Mouse (Mus musculus): ENCODE measurements at regions not wholly inside any gene's neighbourhood (a gene's known extent, or its start where the extent isn't known, plus 50 kb on each side); places are given as distances from the start of the nearest gene placed in this dataset.

DNA sequence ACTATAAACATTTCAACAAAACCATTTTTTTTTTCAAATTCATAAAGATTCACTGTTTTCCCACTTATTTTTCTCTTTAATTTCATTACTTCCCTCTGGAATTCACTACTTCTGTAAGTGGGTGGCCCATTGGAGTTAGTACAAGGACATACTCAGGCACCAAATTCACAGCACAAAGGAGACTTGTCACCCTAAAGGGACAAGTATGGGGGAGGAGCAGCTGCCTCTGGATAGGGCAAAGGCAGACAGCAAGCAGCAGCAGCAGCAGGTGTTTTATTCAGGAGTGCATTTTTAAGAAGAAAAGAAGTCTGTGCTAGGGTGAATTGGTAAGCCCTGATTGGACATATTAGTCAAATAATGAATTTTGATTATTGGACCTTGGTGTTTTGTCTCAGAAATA is 314.1 kb upstream of the Cxxc4 start:
- Histone ChIP-seq H3K36me3 (ENCODE audit: control insufficient read depth, insufficient read depth, low read length) (no peaks in the 10 kb centered on the region), H3K4me1 (ENCODE audit: control insufficient read depth, insufficient read depth, low read length) (no peaks in the 10 kb centered on the region)
- no peak for TF ChIP-seq CTCF (conservative IDR thresholded peaks at IDR 0.05; ENCODE audit: insufficient read depth, insufficient read length, low read depth, low read length)
- TF ChIP-seq POLR2A (IDR thresholded peaks at IDR 0.05; ENCODE audit: low read depth, low read length), result no peak

DNA sequence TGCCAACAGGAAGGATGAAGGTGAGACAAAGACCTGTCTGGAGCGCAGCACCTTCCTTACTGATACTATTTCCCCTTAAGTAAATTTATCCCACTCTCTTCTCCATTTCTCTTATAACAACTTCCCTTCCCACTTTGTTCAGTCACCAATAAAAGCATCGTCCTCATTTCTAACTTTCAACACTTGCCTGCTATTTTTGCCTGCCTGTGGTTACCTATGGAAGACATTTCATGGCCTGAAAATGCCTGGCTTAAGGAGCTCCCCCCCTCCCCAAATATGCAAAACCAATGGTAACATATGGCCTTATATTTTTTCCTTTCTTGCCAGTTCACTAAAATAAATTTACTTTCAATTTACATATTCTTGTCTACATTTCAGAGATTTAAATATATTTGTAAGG is 271.0 kb upstream of the Cxxc4 start:
- TF ChIP-seq POLR2A (IDR thresholded peaks at IDR 0.05; ENCODE audit: low read depth, low read length) (no peak), CTCF (conservative IDR thresholded peaks at IDR 0.05; ENCODE audit: insufficient read depth, insufficient read length, low read depth, low read length) (no peak)
- no peak overlapping the region for H3K4me3 ChIP-seq (ENCODE audit: insufficient read depth, low read depth, low read length)
- DNase-seq, result no peak
- no peak overlapping the region for H3K27ac ChIP-seq (ENCODE audit: insufficient read depth, low read depth, low read length)
- no peaks in the 10 kb centered on the region for H3K36me3 ChIP-seq (ENCODE audit: control insufficient read depth, insufficient read depth, low read length)
- no peaks in the 10 kb centered on the region for H3K27me3 ChIP-seq (replicated peaks; ENCODE audit: control insufficient read depth, insufficient read depth, low read length)
- 77% methylated on average over 2 of the region's 2 CpGs for WGBS
- H3K4me1 ChIP-seq (ENCODE audit: control insufficient read depth, insufficient read depth, low read length), result no peaks in the 10 kb centered on the region

More for the DNA sequence above, 314.1 kb upstream of the Cxxc4 start:
- DNase-seq, result no peak
- H3K4me3 ChIP-seq (ENCODE audit: insufficient read depth, low read depth, low read length), result no peak overlapping the region
- H3K27me3 ChIP-seq (replicated peaks; ENCODE audit: control insufficient read depth, insufficient read depth, low read length), result no peaks in the 10 kb centered on the region
- H3K27ac ChIP-seq (ENCODE audit: insufficient read depth, low read depth, low read length), result no peak overlapping the region

DNA sequence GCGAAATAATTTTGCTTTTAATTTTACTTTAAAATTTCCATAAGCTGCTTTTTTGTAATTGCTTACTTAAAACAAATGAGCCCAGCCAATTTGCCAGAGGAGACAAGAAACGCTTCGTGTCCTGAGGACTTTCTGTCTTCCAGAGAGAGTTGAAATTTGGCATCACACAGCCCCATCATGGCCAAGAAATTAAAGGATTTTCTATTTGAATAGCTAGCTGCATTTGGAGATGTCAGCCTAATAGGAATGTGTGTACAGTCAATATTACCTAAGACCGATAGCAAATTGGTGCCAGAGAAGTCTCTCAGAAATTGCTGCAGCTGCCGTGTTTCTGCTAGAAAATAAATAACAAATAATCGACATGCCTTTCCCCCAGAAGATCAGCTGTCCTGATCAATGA is 268.1 kb upstream of the Cxxc4 start:
- Histone ChIP-seq H3K4me1 (ENCODE audit: control insufficient read depth, insufficient read depth, low read length) (no peaks in the 10 kb centered on the region), H3K27me3 (replicated peaks; ENCODE audit: control insufficient read depth, insufficient read depth, low read length) (no peaks in the 10 kb centered on the region), H3K36me3 (ENCODE audit: control insufficient read depth, insufficient read depth, low read length) (no peaks in the 10 kb centered on the region), H3K27ac (ENCODE audit: insufficient read depth, low read depth, low read length) (no peak overlapping the region), H3K4me3 (ENCODE audit: insufficient read depth, low read depth, low read length) (no peak overlapping the region)
- WGBS, result 83% methylated on average over 6 of the region's 6 CpGs
- DNase-seq, result no peak
- TF ChIP-seq POLR2A (IDR thresholded peaks at IDR 0.05; ENCODE audit: low read depth, low read length) (no peak), CTCF (conservative IDR thresholded peaks at IDR 0.05; ENCODE audit: insufficient read depth, insufficient read length, low read depth, low read length) (no peak)

DNA sequence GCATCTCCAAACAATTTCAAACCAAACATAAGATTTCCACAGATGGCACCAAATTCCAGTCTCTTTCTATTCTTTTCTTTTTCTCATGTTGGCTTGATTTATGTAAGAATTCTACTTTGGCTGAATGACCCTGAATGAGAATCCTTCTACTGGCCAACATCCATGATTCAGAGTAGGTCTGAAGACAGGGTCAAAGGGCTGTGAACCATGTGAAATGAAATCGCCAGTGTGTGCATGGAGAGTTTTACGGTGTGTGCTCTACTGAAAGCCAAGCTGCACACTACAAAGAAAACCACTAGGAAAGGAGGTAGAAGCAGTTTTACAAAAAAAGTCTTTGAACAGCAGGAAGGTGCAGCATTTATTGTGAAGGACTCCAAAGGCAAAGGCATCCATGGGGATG is 263.5 kb upstream of the Cxxc4 start:
- no peaks in the 10 kb centered on the region for H3K36me3 ChIP-seq (ENCODE audit: control insufficient read depth, insufficient read depth, low read length)
- no peaks in the 10 kb centered on the region for H3K27me3 ChIP-seq (replicated peaks; ENCODE audit: control insufficient read depth, insufficient read depth, low read length)
- H3K27ac ChIP-seq (ENCODE audit: insufficient read depth, low read depth, low read length), result no peak overlapping the region
- no peaks in the 10 kb centered on the region for H3K4me1 ChIP-seq (ENCODE audit: control insufficient read depth, insufficient read depth, low read length)
- no peak for DNase-seq
- 19% methylated on average over 2 of the region's 2 CpGs for WGBS
- H3K4me3 ChIP-seq (ENCODE audit: insufficient read depth, low read depth, low read length), result no peak overlapping the region
- TF ChIP-seq CTCF (conservative IDR thresholded peaks at IDR 0.05; ENCODE audit: insufficient read depth, insufficient read length, low read depth, low read length) (no peak), POLR2A (IDR thresholded peaks at IDR 0.05; ENCODE audit: low read depth, low read length) (no peak)

DNA sequence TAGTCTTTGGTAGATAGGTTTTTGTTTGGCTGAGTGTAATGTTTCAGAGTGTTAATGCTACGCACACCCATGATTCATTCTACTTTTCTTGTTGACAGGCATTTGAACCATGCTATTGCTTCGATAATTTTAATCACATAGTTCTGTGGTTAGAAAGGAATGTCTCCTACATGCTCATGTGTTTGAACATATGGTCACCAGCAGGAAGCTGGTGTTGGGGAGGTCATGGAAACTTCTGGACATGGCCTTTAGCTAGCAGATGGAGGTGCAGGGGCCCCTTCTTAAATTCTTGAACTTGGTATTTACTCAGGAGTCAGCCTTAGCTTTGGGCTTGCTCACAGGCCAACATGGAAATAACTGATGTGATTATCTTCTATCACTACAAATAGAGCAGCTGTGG is 248.6 kb upstream of the Cxxc4 start:
- H3K27ac ChIP-seq (ENCODE audit: insufficient read depth, low read depth, low read length), result no peak overlapping the region
- H3K4me1 ChIP-seq (ENCODE audit: control insufficient read depth, insufficient read depth, low read length), result no peaks in the 10 kb centered on the region
- no peak overlapping the region for H3K4me3 ChIP-seq (ENCODE audit: insufficient read depth, low read depth, low read length)
- no peaks in the 10 kb centered on the region for H3K27me3 ChIP-seq (replicated peaks; ENCODE audit: control insufficient read depth, insufficient read depth, low read length)
- TF ChIP-seq CTCF (conservative IDR thresholded peaks at IDR 0.05; ENCODE audit: insufficient read depth, insufficient read length, low read depth, low read length) (no peak), POLR2A (IDR thresholded peaks at IDR 0.05; ENCODE audit: low read depth, low read length) (no peak)
- no peaks in the 10 kb centered on the region for H3K36me3 ChIP-seq (ENCODE audit: control insufficient read depth, insufficient read depth, low read length)
- DNase-seq, result no peak
- WGBS, result 81% methylated on average over 2 of the region's 2 CpGs

DNA sequence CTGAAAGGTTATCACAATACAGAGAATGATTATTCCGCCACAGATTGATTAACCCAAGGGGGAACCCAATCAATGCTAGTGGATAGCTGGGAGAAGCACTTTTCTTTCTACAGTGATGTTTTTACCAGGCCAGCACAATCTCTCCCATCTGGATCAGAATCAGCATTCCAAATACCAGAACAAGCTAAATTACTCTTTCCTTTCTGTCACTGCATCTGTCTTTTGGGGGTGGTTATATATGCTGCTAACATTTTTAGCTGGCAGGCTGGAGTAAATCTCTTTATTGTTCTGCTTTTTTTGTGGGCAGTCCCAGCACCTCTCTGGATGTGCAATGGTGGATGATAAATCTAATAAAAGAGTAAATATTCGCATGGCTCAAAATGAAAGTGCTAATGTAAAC is 242.3 kb upstream of the Cxxc4 start:
- WGBS, result 79% methylated on average over 2 of the region's 2 CpGs
- H3K27ac ChIP-seq (ENCODE audit: insufficient read depth, low read depth, low read length), result no peak overlapping the region
- H3K4me3 ChIP-seq (ENCODE audit: insufficient read depth, low read depth, low read length), result no peak overlapping the region
- no peaks in the 10 kb centered on the region for H3K36me3 ChIP-seq (ENCODE audit: control insufficient read depth, insufficient read depth, low read length)
- no peak for DNase-seq
- no peaks in the 10 kb centered on the region for H3K27me3 ChIP-seq (replicated peaks; ENCODE audit: control insufficient read depth, insufficient read depth, low read length)
- no peaks in the 10 kb centered on the region for H3K4me1 ChIP-seq (ENCODE audit: control insufficient read depth, insufficient read depth, low read length)
- TF ChIP-seq POLR2A (IDR thresholded peaks at IDR 0.05; ENCODE audit: low read depth, low read length), result no peak
- no peak for TF ChIP-seq CTCF (conservative IDR thresholded peaks at IDR 0.05; ENCODE audit: insufficient read depth, insufficient read length, low read depth, low read length)

DNA sequence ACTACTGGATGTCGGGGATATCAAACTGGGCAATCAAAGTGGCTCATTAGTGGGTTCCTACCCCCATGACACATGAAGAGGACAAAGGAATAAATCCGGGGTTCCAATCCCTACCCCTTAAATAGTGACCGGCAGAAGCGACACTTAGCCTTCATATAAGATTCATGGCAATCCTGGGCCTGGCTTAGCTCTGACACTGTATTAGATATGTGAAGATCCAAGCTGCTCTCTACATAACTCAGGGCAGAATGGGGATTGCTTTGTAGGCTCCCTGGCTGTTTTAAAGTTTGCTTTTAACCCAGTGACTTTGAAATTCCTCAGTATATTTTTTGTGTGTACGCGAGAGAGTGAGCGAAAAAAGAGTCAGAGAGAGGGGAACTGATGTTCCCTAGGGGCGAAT is 236.3 kb upstream of the Cxxc4 start:
- H3K4me3 ChIP-seq (ENCODE audit: insufficient read depth, low read depth, low read length), result no peak overlapping the region
- 79% methylated on average over 8 of the region's 8 CpGs for WGBS
- no peaks in the 10 kb centered on the region for H3K4me1 ChIP-seq (ENCODE audit: control insufficient read depth, insufficient read depth, low read length)
- no peaks in the 10 kb centered on the region for H3K27me3 ChIP-seq (replicated peaks; ENCODE audit: control insufficient read depth, insufficient read depth, low read length)
- no peak overlapping the region for H3K27ac ChIP-seq (ENCODE audit: insufficient read depth, low read depth, low read length)
- no peak for DNase-seq
- TF ChIP-seq POLR2A (IDR thresholded peaks at IDR 0.05; ENCODE audit: low read depth, low read length) (no peak), CTCF (conservative IDR thresholded peaks at IDR 0.05; ENCODE audit: insufficient read depth, insufficient read length, low read depth, low read length) (no peak)
- no peaks in the 10 kb centered on the region for H3K36me3 ChIP-seq (ENCODE audit: control insufficient read depth, insufficient read depth, low read length)

DNA sequence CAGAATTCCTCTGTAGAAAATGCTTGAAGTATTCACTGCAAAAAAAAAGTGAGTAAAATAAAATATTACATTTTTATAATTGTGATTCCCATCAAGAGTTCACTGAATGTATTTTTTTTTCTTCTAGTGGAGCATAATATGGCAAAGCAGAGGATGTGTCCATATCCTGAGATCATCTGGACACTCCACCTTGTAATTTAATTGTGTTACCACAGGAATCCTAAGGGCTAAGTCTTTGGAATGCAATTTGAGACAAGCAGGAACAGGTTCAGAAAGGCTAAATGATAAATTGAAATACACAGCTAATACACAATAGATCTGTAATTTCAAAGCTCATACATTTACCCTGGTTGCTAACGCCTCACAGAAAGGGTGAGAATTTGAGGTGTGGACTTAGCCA is 235.7 kb upstream of the Cxxc4 start:
- WGBS, result 26% methylated on average over 1 of the region's 1 CpGs

More for the DNA sequence above, 235.7 kb upstream of the Cxxc4 start:
- Histone ChIP-seq H3K4me1 (ENCODE audit: control insufficient read depth, insufficient read depth, low read length) (no peaks in the 10 kb centered on the region), H3K36me3 (ENCODE audit: control insufficient read depth, insufficient read depth, low read length) (no peaks in the 10 kb centered on the region), H3K27ac (ENCODE audit: insufficient read depth, low read depth, low read length) (no peak overlapping the region), H3K27me3 (replicated peaks; ENCODE audit: control insufficient read depth, insufficient read depth, low read length) (no peaks in the 10 kb centered on the region), H3K4me3 (ENCODE audit: insufficient read depth, low read depth, low read length) (no peak overlapping the region)
- DNase-seq, result no peak
- TF ChIP-seq POLR2A (IDR thresholded peaks at IDR 0.05; ENCODE audit: low read depth, low read length), result no peak
- TF ChIP-seq CTCF (conservative IDR thresholded peaks at IDR 0.05; ENCODE audit: insufficient read depth, insufficient read length, low read depth, low read length), result no peak

Measured in kidney, adult 2 months (tissue).